Mouse (Mus musculus): ENCODE measurements at regions not wholly inside any gene's neighbourhood (a gene's known extent, or its start where the extent isn't known, plus 50 kb on each side); places are given as distances from the start of the nearest gene placed in this dataset.

DNA sequence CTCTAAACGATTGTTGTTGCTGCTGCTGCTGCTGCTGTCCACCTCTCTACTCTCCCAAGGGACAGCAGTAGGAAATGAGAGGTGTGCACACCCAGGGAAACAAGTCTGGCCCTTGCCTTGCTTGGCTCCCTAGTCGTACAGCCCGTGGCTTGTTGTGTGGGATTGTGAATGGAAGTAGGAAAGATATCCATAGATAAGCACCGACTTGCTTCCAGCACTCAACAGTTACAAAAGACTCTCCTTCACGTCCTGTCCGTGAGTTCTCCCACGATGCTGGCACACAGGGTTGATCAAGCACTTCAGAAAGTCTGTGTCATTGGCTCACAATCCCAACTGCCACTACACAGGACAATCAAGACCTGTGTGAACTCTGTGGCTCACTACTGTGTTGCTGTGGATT lies 276.7 kb upstream of the Prox1 start:
- WGBS = 84% methylated on average over 7 of the region's 7 CpGs

GRCm38 (mm10) chr1:190446676-190447075 lies 276.2 kb upstream of the Prox1 start:
- H3K4me1 ChIP-seq = peaks cover 3% of the 10 kb centered on the region; the same call in 1 of the 2 replicates
- no peak overlapping the region for H3K4me3 ChIP-seq
- 86% methylated on average over 5 of the region's 5 CpGs for WGBS
- H3K27ac ChIP-seq (replicated peaks) = no peak overlapping the region
- H3K36me3 ChIP-seq = no peaks in the 10 kb centered on the region
- no peak for ATAC-seq (ENCODE audit: low FRiP score, low read depth)
- H3K4me2 ChIP-seq (replicated peaks) = no peak overlapping the region
- H3K9ac ChIP-seq (replicated peaks) = no peak overlapping the region
- peaks cover 53% of the 10 kb centered on the region for H3K27me3 ChIP-seq
- no peaks in the 10 kb centered on the region for H3K9me3 ChIP-seq

More for the DNA sequence above, 276.7 kb upstream of the Prox1 start:
- Histone ChIP-seq H3K9ac (replicated peaks) (no peak overlapping the region), H3K9me3 (no peaks in the 10 kb centered on the region), H3K36me3 (no peaks in the 10 kb centered on the region), H3K4me3 (no peak overlapping the region), H3K4me1 (peaks cover 5% of the 10 kb centered on the region), H3K27me3 (peaks cover 52% of the 10 kb centered on the region), H3K4me2 (replicated peaks) (no peak overlapping the region), H3K27ac (replicated peaks) (no peak overlapping the region)
- no peak for ATAC-seq (ENCODE audit: low FRiP score, low read depth)

GRCm38 (mm10) chr1:190444366-190444765 lies 273.9 kb upstream of the Prox1 start:
- peaks cover 3% of the 10 kb centered on the region; the same call in 1 of the 2 replicates for H3K4me1 ChIP-seq
- WGBS = 63% methylated on average over 9 of the region's 9 CpGs
- no peak overlapping the region for H3K27ac ChIP-seq (replicated peaks)
- ATAC-seq (ENCODE audit: low FRiP score, low read depth) = no peak
- H3K4me2 ChIP-seq (replicated peaks) = no peak overlapping the region
- no peak overlapping the region for H3K4me3 ChIP-seq
- H3K36me3 ChIP-seq = no peaks in the 10 kb centered on the region
- no peak overlapping the region for H3K9ac ChIP-seq (replicated peaks)
- peaks cover 46% of the 10 kb centered on the region for H3K27me3 ChIP-seq
- no peaks in the 10 kb centered on the region for H3K9me3 ChIP-seq

DNA sequence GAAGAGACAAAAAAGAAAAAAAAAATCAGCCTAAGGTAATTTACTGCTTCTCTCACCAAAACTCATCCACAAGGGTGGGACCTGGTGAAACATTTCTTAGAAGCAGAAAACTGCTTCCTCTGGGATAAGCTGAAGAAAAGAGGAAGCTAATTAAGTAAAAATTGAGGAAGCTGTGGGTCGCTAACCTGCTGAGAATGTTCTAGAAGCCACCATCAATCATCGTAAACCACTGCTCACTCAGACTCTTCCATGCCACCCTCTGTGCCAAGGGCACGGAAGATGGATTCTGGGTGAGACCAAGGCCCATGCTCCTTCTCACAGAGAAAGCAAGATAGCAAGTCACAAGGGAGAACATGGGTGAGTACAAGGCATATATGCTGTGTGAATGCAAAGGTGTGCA lies 272.7 kb upstream of the Prox1 start:
- Histone ChIP-seq H3K36me3 (no peaks in the 10 kb centered on the region), H3K27ac (replicated peaks) (no peak overlapping the region), H3K9me3 (no peaks in the 10 kb centered on the region), H3K4me3 (no peak overlapping the region), H3K9ac (replicated peaks) (no peak overlapping the region), H3K4me1 (peaks cover 1% of the 10 kb centered on the region; the same call in 1 of the 2 replicates), H3K27me3 (peaks cover 39% of the 10 kb centered on the region), H3K4me2 (replicated peaks) (no peak overlapping the region)
- no peak for ATAC-seq (ENCODE audit: low FRiP score, low read depth)
- 97% methylated on average over 3 of the region's 3 CpGs for WGBS

DNA sequence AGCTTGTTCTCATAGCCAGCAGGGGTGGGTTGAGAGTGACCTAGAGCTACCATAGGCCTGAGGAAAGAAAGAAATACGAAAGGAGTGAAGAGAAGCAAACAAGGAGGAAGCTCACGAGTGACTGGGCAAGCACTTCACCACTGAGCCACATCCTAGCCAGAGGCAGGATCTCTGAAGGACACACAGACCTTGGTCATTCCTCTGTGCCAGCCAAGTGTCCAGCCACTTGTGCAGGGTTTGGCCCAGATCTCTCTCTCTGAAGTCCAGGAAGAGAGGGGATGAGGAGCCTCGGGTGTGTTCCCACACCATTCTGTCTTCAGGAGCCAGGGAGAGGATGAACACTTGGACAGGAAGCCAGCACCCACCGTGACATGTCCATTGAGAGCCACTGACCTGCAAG lies 271.7 kb upstream of the Prox1 start:
- no peaks in the 10 kb centered on the region for H3K9me3 ChIP-seq
- no peak overlapping the region for H3K9ac ChIP-seq (replicated peaks)
- H3K36me3 ChIP-seq = no peaks in the 10 kb centered on the region
- WGBS = 78% methylated on average over 4 of the region's 4 CpGs
- no peak overlapping the region for H3K4me2 ChIP-seq (replicated peaks)
- H3K4me3 ChIP-seq = no peak overlapping the region
- H3K27me3 ChIP-seq = peaks cover 36% of the 10 kb centered on the region
- ATAC-seq (ENCODE audit: low FRiP score, low read depth) = no peak
- no peak overlapping the region for H3K27ac ChIP-seq (replicated peaks)
- peaks cover 2% of the 10 kb centered on the region; the same call in 1 of the 2 replicates for H3K4me1 ChIP-seq

DNA sequence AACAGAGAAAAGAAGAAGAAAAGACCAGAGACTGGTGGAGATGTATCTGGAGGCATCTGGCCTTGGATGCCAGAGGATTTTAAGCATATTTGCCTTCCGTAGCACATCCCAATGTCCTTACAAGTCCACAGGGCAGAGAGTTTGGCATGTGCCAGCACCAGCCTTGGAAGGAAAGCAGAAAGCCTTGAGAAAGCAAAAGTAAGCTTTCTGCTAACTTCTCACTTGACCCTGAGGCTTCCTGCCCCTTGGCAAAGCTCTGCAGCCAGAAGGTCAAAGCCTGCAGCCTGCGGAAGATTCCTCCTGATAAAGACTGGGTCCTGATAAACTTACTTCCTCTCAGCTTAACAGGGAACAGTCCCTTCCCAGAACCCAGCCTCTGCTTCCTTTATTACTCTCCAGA lies 268.3 kb upstream of the Prox1 start:
- no peak overlapping the region for H3K9ac ChIP-seq (replicated peaks)
- peaks cover 29% of the 10 kb centered on the region for H3K27me3 ChIP-seq
- H3K36me3 ChIP-seq = no peaks in the 10 kb centered on the region
- 86% methylated on average over 2 of the region's 2 CpGs for WGBS
- no peaks in the 10 kb centered on the region for H3K9me3 ChIP-seq
- H3K4me3 ChIP-seq = no peak overlapping the region
- H3K4me2 ChIP-seq (replicated peaks) = no peak overlapping the region
- H3K27ac ChIP-seq (replicated peaks) = no peak overlapping the region
- 0 out of 2 replicates have a peak, but pooled peaks cover 3% of the 10 kb centered on the region for H3K4me1 ChIP-seq
- ATAC-seq (ENCODE audit: low FRiP score, low read depth) = no peak

GRCm38 (mm10) chr1:190422874-190423273 lies 252.4 kb upstream of the Prox1 start:
- Histone ChIP-seq H3K9ac (replicated peaks) (no peak overlapping the region), H3K27ac (replicated peaks) (no peak overlapping the region)
- no peak for ATAC-seq (ENCODE audit: low FRiP score, low read depth)

DNA sequence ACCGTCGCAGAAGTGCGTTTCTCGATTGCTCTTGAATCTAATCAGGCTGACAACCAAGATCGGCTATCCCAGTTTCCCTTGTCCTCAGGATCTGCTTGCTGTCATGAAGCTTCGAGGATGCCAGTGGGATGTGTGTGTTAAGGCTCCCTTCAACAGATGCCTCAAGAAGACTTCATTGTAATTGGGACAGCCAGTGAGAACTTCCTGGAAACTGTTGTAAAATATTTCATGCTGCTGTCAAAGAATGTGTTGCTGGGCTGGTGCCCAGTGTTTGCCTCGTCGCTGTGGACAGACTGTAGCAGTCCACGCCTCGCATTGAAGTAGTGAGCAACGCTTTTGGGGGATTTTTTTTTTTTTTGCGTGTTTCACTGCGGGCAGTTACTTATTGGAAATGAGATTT lies 249.2 kb upstream of the Prox1 start:
- Histone ChIP-seq H3K9me3 (no peaks in the 10 kb centered on the region), H3K4me2 (replicated peaks) (no peak overlapping the region), H3K4me1 (peaks cover 4% of the 10 kb centered on the region; the same call in 1 of the 2 replicates), H3K27ac (replicated peaks) (no peak overlapping the region), H3K36me3 (no peaks in the 10 kb centered on the region), H3K4me3 (no peak overlapping the region), H3K27me3 (no peaks in the 10 kb centered on the region), H3K9ac (replicated peaks) (no peak overlapping the region)
- no peak for ATAC-seq (ENCODE audit: low FRiP score, low read depth)
- WGBS = 87% methylated on average over 13 of the region's 13 CpGs

More at GRCm38 (mm10) chr1:190422874-190423273, 252.4 kb upstream of the Prox1 start:
- Histone ChIP-seq H3K27me3 (0 out of 2 replicates have a peak, but pooled peaks cover 6% of the 10 kb centered on the region), H3K36me3 (no peaks in the 10 kb centered on the region), H3K4me1 (peaks cover 6% of the 10 kb centered on the region; the same call in 1 of the 2 replicates), H3K9me3 (no peaks in the 10 kb centered on the region), H3K4me3 (no peak overlapping the region), H3K4me2 (replicated peaks) (no peak overlapping the region)
- 82% methylated on average over 9 of the region's 9 CpGs for WGBS

DNA sequence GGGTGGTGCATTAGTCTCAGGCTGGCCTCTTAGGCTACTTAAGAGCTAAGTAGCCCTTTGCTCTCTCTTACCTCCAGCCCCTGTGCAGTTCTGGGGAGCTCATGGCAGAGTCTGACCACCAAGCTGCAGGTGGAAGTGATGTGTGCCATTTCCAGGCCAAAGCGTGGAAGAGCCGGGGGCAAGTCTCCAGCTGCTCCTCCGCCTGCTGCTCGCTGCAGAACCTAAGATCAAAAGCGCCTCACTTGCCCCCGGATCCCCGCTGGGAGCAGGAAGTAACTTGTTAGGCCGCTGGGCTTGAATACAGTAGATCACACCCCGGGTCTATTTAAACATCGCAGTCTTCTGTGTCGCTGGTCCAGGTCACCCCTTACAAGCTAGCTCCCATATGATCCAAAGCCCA lies 246.8 kb upstream of the Prox1 start:
- Histone ChIP-seq H3K27me3 (no peaks in the 10 kb centered on the region), H3K9ac (replicated peaks) (no peak overlapping the region), H3K4me3 (no peak overlapping the region), H3K27ac (replicated peaks) (no peak overlapping the region), H3K4me2 (replicated peaks) (no peak overlapping the region), H3K9me3 (no peaks in the 10 kb centered on the region), H3K36me3 (no peaks in the 10 kb centered on the region), H3K4me1 (peaks cover 4% of the 10 kb centered on the region; the same call in 1 of the 2 replicates)
- WGBS = 25% methylated on average over 11 of the region's 11 CpGs
- no peak for ATAC-seq (ENCODE audit: low FRiP score, low read depth)

DNA sequence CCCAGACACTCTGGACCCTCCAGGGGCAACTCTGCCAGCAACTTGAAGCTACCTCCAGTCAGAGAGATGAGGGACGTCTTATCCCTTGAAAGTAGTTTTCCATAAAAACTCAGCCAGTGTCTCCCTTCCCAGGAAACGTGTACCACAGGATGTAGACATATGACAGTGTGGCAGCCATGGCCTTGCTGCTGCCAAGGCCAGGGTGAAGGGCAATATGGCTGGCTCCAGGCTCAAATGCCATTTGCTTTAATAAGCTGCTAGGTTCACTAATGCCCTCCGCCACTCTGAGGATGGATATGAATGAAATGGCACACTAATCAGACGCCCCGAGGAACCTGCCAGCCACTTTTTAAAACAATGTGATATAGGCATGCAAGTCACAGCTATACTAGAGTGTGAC lies 241.2 kb upstream of the Prox1 start:
- Histone ChIP-seq H3K4me3 (no peak overlapping the region), H3K9ac (replicated peaks) (no peak overlapping the region), H3K4me1 (no peaks in the 10 kb centered on the region), H3K36me3 (no peaks in the 10 kb centered on the region), H3K27ac (replicated peaks) (no peak overlapping the region), H3K4me2 (replicated peaks) (no peak overlapping the region), H3K27me3 (no peaks in the 10 kb centered on the region), H3K9me3 (no peaks in the 10 kb centered on the region)
- WGBS = 91% methylated on average over 5 of the region's 5 CpGs
- no peak for ATAC-seq (ENCODE audit: low FRiP score, low read depth)

DNA sequence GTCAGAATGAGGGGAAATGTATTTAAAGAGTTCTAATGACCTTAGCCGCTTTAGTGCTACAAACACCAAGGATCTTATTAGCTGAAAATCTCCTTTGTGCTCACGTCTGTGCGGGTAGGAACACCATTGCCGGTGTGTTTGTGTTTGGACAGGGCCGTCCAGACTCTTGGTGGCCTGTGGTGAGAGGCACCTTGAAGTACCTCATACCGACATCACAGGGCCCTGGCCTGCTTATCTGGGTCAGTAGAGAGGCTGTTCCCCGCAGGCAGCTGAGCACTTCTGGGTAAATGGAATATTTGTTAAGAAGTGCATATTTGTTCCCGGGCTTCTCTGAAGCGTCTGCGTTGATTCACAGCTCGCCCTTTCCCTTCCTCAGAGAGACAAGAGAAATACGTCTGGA lies 232.8 kb upstream of the Prox1 start:
- H3K9me3 ChIP-seq = no peaks in the 10 kb centered on the region
- peaks cover 3% of the 10 kb centered on the region; the same call in 1 of the 2 replicates for H3K4me1 ChIP-seq
- no peak overlapping the region for H3K27ac ChIP-seq (replicated peaks)
- no peak for ATAC-seq (ENCODE audit: low FRiP score, low read depth)
- WGBS = 54% methylated on average over 12 of the region's 12 CpGs
- H3K4me2 ChIP-seq (replicated peaks) = no peak overlapping the region
- no peak overlapping the region for H3K9ac ChIP-seq (replicated peaks)
- no peak overlapping the region for H3K4me3 ChIP-seq
- H3K27me3 ChIP-seq = peaks cover 6% of the 10 kb centered on the region; the same call in 1 of the 2 replicates
- H3K36me3 ChIP-seq = no peaks in the 10 kb centered on the region

DNA sequence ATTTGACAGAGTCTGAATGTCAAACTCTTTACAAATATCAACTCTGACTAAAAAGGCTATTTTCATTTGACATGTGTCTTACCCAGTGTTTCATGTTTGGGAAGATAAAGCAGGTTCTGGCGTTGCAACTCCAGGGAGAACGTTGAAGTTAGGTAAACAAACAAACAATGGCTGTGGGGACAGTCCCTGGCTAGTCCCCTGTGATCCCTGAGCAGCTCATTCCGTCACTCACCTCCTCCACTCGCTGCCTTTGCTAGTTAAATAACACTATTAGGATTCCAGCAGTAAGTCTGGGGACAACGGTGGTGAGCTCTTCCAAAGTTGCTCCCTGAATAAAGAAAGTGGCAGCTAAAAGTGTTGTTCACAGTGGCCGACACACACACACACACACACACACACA lies 227.8 kb upstream of the Prox1 start:
- Histone ChIP-seq H3K36me3 (no peaks in the 10 kb centered on the region), H3K4me1 (peaks cover 3% of the 10 kb centered on the region; the same call in 1 of the 2 replicates), H3K9me3 (no peaks in the 10 kb centered on the region), H3K27ac (replicated peaks) (no peak overlapping the region), H3K4me2 (replicated peaks) (no peak overlapping the region), H3K4me3 (no peak overlapping the region), H3K9ac (replicated peaks) (no peak overlapping the region), H3K27me3 (peaks cover 6% of the 10 kb centered on the region; the same call in 1 of the 2 replicates)
- no peak for ATAC-seq (ENCODE audit: low FRiP score, low read depth)
- WGBS = 62% methylated on average over 6 of the region's 6 CpGs

DNA sequence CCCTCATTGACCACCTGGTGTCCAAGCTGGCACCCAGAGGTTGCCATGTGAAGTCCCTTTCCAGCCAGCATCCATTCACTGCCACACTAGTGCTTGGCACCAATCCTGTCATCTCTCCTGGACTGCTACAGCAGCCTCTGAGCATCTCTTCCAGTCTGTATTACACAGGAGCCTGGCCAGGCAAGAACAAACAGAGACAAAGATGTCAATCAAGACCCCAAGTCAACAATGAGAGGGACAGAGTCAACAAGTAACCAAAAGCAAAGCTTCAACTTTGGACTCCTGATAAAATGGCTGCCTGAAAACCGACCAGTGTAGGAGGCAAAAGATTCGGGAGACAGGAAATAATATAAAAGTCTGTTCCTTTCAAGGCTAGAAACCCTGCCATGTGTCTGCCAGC lies 227.3 kb upstream of the Prox1 start:
- no peaks in the 10 kb centered on the region for H3K9me3 ChIP-seq
- no peak overlapping the region for H3K9ac ChIP-seq (replicated peaks)
- H3K27me3 ChIP-seq = peaks cover 6% of the 10 kb centered on the region; the same call in 1 of the 2 replicates
- no peak overlapping the region for H3K27ac ChIP-seq (replicated peaks)
- H3K36me3 ChIP-seq = no peaks in the 10 kb centered on the region
- H3K4me3 ChIP-seq = no peak overlapping the region
- peaks cover 3% of the 10 kb centered on the region; the same call in 1 of the 2 replicates for H3K4me1 ChIP-seq
- no peak overlapping the region for H3K4me2 ChIP-seq (replicated peaks)
- 76% methylated on average over 2 of the region's 2 CpGs for whole genome bisulfite sequencing
- ATAC-seq (ENCODE audit: low FRiP score, low read depth) = no peak
